Mouse (Mus musculus): Measurements from ENCODE around the gene Uso1. TPM values are rescaled to one million over a fixed set of nuclear protein-coding genes. Genes with fewer than 3 reads are reported as not detected.

Uso1 gene
- polyA plus RNA-seq, 1 experiment: 10.1 TPM

DNA sequence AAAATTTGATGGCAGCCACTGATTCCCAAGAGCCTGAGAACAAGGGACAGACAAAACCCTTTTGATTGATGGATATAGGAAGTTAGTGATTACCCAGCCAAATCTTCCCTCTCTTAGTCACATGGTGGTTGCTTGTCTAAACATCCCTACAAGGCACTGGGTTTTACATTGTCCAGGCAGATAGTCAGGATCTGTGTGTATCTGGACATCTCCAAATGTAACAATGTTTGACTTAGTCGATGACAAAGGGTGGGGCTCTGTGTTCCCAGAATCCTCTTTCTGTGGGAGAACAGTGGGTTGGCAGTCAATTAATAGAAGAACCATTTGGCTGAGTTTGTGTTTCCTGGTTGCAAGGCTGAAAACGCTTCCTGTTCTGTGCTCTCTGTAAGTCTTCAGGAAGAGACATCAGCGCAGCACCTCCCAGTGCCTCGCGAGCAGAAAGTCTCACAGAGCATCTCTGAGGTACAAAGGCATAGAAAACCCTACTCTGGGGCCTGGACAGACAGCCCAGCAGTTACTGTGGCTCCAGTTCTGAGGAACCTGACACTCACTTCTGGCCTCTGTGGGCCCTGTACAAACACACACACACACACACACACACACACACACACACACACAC is 97.3 kb downstream of the Uso1 start:
- WGBS: 12% methylated on average over 5 of the region's 5 CpGs
- no peak for DNase-seq (ENCODE audit: low read depth in 1 of 2, low spot score in 2 of 2)
- H3K27me3 ChIP-seq (ENCODE audit: control insufficient read depth, insufficient read depth, low read length): no peaks in the 10 kb centered on the region
- no peaks in the 10 kb centered on the region for H3K36me3 ChIP-seq (ENCODE audit: control insufficient read depth, insufficient read depth, low read length)
- no peaks in the 10 kb centered on the region for H3K4me1 ChIP-seq (ENCODE audit: control insufficient read depth, insufficient read depth, insufficient read length)
- H3K4me3 ChIP-seq (ENCODE audit: extremely low read depth, insufficient read depth, insufficient read length): no peak overlapping the region
- TF ChIP-seq POLR2A (IDR thresholded peaks at IDR 0.05; ENCODE audit: low read depth, low read length) (no peak), CTCF (IDR thresholded peaks at IDR 0.05; ENCODE audit: extremely low read depth, insufficient read depth, insufficient read length, insufficient replicate concordance) (no peak)
- no peak overlapping the region for H3K27ac ChIP-seq (ENCODE audit: insufficient read depth, low read length)

DNA sequence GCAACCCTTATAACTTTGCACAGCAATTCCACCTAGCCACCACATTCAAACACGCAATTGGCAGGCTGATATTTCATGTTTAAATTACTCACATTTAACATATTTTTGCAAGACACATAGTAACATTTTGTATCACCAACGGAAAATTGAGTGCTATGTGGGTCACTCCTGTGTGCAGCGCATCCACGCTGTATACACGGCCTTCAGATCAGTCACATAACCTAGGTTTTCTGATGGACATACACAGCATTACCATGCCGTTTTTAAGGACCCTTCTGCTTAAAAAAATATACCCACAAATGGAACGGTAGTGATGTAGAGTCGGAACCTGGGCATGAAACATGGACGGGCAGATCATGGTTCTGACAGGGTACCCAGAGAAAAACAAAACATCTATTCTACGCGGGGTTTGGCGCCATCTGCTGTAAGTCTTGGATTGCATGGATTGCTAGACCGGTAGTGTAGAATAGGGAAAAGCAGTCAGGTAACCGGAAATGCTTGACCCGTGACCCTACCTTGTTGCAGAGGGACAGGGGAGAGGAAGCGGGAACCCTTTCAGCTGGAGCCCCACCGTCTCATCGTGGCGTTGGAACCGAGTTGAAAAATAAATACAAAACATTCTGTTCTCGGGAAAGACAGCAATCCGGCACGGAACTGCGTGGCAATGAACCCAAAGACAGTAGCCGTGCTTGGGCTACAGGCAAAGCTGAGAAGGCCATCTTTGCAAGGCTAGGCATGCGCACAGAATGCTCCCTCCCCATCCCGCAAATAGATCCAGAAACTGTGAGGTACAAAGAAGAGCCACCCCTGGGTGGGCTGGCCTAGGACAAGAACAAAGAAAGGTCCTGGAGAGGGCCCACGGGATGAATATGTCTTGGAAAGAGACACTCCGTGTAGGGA is 101.8 kb downstream of the Uso1 start:
- DNase-seq (ENCODE audit: low read depth in 1 of 2, low spot score in 2 of 2): no peak

GRCm38 (mm10) chr5:92240769-92241168 is 103.0 kb downstream of the Uso1 start:
- Histone ChIP-seq H3K4me3 (ENCODE audit: extremely low read depth, insufficient read depth, insufficient read length) (no peak overlapping the region), H3K4me1 (ENCODE audit: control insufficient read depth, insufficient read depth, insufficient read length) (no peaks in the 10 kb centered on the region), H3K27me3 (ENCODE audit: control insufficient read depth, insufficient read depth, low read length) (no peaks in the 10 kb centered on the region), H3K36me3 (ENCODE audit: control insufficient read depth, insufficient read depth, low read length) (no peaks in the 10 kb centered on the region), H3K27ac (ENCODE audit: insufficient read depth, low read length) (no peak overlapping the region)
- no peak for DNase-seq (ENCODE audit: low read depth in 1 of 2, low spot score in 2 of 2)
- 93% methylated on average over 12 of the region's 12 CpGs for WGBS
- TF ChIP-seq POLR2A (IDR thresholded peaks at IDR 0.05; ENCODE audit: low read depth, low read length): no peak
- no peak for TF ChIP-seq CTCF (IDR thresholded peaks at IDR 0.05; ENCODE audit: extremely low read depth, insufficient read depth, insufficient read length, insufficient replicate concordance)

More for the DNA sequence above, 101.8 kb downstream of the Uso1 start:
- Histone ChIP-seq H3K27ac (ENCODE audit: insufficient read depth, low read length) (no peak overlapping the region), H3K36me3 (ENCODE audit: control insufficient read depth, insufficient read depth, low read length) (no peaks in the 10 kb centered on the region), H3K4me1 (ENCODE audit: control insufficient read depth, insufficient read depth, insufficient read length) (no peaks in the 10 kb centered on the region), H3K27me3 (ENCODE audit: control insufficient read depth, insufficient read depth, low read length) (no peaks in the 10 kb centered on the region), H3K4me3 (ENCODE audit: extremely low read depth, insufficient read depth, insufficient read length) (no peak overlapping the region)
- 44% methylated on average over 29 of the region's 29 CpGs for WGBS
- TF ChIP-seq CTCF (IDR thresholded peaks at IDR 0.05; ENCODE audit: extremely low read depth, insufficient read depth, insufficient read length, insufficient replicate concordance) (peak; percentile 17; the same call in 1 of the 2 replicates), POLR2A (IDR thresholded peaks at IDR 0.05; ENCODE audit: low read depth, low read length) (no peak)

- no peak for TF ChIP-seq CTCF (IDR thresholded peaks at IDR 0.05; ENCODE audit: extremely low read depth, insufficient read depth, insufficient read length, insufficient replicate concordance)
- TF ChIP-seq POLR2A (IDR thresholded peaks at IDR 0.05; ENCODE audit: low read depth, low read length): no peak
- 92% methylated on average over 2 of the region's 2 CpGs for WGBS
- H3K27me3 ChIP-seq (ENCODE audit: control insufficient read depth, insufficient read depth, low read length): no peaks in the 10 kb centered on the region
- no peak overlapping the region for H3K27ac ChIP-seq (ENCODE audit: insufficient read depth, low read length)
- no peaks in the 10 kb centered on the region for H3K36me3 ChIP-seq (ENCODE audit: control insufficient read depth, insufficient read depth, low read length)
- no peak overlapping the region for H3K4me3 ChIP-seq (ENCODE audit: extremely low read depth, insufficient read depth, insufficient read length)
- H3K4me1 ChIP-seq (ENCODE audit: control insufficient read depth, insufficient read depth, insufficient read length): no peaks in the 10 kb centered on the region
- DNase-seq (ENCODE audit: low read depth in 1 of 2, low spot score in 2 of 2): no peak
These were observed 107.2 kb downstream of the Uso1 start for GRCm38 (mm10) chr5:92244900-92245299.

DNA sequence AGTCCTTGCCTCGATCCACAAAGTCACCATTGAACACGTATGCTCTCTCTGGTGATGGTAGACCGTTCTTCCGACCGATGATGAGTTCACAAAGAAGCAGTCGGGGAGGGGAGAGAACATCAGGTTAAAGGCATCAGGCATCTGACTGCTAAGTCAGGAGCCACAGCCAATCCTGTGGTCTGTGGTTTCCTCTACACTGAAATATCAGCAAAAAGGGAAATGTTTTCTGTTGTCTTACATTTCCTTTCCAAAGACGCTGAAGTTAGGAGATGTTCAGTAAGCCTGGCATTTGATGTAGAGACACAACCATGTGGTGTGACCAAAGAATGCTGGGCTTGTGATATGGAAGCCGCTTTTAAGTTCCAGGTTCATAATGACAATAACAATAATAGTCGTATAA is 107.7 kb downstream of the Uso1 start:
- no peaks in the 10 kb centered on the region for H3K36me3 ChIP-seq (ENCODE audit: control insufficient read depth, insufficient read depth, low read length)
- H3K4me3 ChIP-seq (ENCODE audit: extremely low read depth, insufficient read depth, insufficient read length): no peak overlapping the region
- H3K27ac ChIP-seq (ENCODE audit: insufficient read depth, low read length): no peak overlapping the region
- no peaks in the 10 kb centered on the region for H3K4me1 ChIP-seq (ENCODE audit: control insufficient read depth, insufficient read depth, insufficient read length)
- H3K27me3 ChIP-seq (ENCODE audit: control insufficient read depth, insufficient read depth, low read length): no peaks in the 10 kb centered on the region
- 10% methylated on average over 9 of the region's 9 CpGs for WGBS
- peak in 1 of 2 experiments; percentile 19 for DNase-seq (ENCODE audit: low read depth in 1 of 2, low spot score in 2 of 2)
- no peak for TF ChIP-seq POLR2A (IDR thresholded peaks at IDR 0.05; ENCODE audit: low read depth, low read length)
- TF ChIP-seq CTCF (IDR thresholded peaks at IDR 0.05; ENCODE audit: extremely low read depth, insufficient read depth, insufficient read length, insufficient replicate concordance): no peak

- no peak overlapping the region for H3K27ac ChIP-seq (ENCODE audit: insufficient read depth, low read length)
- H3K4me1 ChIP-seq (ENCODE audit: control insufficient read depth, insufficient read depth, insufficient read length): no peaks in the 10 kb centered on the region
- TF ChIP-seq CTCF (IDR thresholded peaks at IDR 0.05; ENCODE audit: extremely low read depth, insufficient read depth, insufficient read length, insufficient replicate concordance) (no peak), POLR2A (IDR thresholded peaks at IDR 0.05; ENCODE audit: low read depth, low read length) (no peak)
- 74% methylated on average over 11 of the region's 11 CpGs for WGBS
- H3K27me3 ChIP-seq (ENCODE audit: control insufficient read depth, insufficient read depth, low read length): no peaks in the 10 kb centered on the region; the same call in 1 of the 2 replicates
- H3K4me3 ChIP-seq (ENCODE audit: extremely low read depth, insufficient read depth, insufficient read length): no peak overlapping the region
- DNase-seq (ENCODE audit: low read depth in 1 of 2, low spot score in 2 of 2): no peak
- H3K36me3 ChIP-seq (ENCODE audit: control insufficient read depth, insufficient read depth, low read length): no peaks in the 10 kb centered on the region
These were observed 110.9 kb downstream of the Uso1 start for GRCm38 (mm10) chr5:92248614-92249013.
